Mouse (Mus musculus) megakaryocyte, embryonic 14.5 days (primary cell): ENCODE results near the gene Zcchc17.

Experiments used
- FLI1 ChIP-seq: IDR thresholded peaks from 2 replicates; pipeline ENCODE4 v1.6.1; 2012; ENCODE audit warnings: low read length, inconsistent platforms, mixed read lengths
- GATA1 ChIP-seq: IDR thresholded peaks from 3 replicates; pipeline ENCODE4 v1.6.1; 2012; ENCODE audit warnings: mixed read lengths, low read length, inconsistent platforms, borderline replicate concordance

DNA sequence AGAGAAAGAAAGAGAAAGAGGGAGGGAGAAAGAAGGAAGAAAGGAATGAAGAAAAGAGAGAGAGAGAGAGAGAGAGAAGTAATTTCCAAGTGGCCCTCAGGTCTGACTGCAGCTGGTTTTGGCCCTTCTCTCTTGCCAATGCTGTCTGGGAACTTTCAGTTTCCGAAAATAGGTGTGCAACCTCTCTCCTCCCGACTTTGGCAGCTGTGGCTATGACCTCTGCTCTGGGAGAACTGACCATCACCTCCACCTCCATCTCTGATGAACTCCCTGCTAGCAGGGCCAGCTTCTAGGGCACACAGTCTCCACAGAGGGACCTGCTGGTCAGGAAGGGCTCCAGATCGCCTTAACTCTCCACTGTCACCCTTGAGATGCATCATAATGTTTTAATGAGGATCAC is 73.2 kb downstream of the Zcchc17 start:
- TF ChIP-seq GATA1 (no peak), FLI1 (no peak)
